Mouse (Mus musculus): Measurements from ENCODE around the gene Capza1.

GRCm38 (mm10) chr3:104816130-104816529, 48.2 kb downstream of the Capza1 start:
- TF ChIP-seq CTCF (IDR thresholded peaks at IDR 0.05; ENCODE audit: low read depth) (peak; percentile 37; the same call in 1 of the 2 replicates), EP300 (optimal IDR thresholded peaks at IDR 0.05) (no peak)
